Mouse (Mus musculus): ENCODE results near the gene Arl4c.

GRCm38 (mm10) chr1:88658290-88658857, 43.6 kb downstream of the Arl4c start:
- TF ChIP-seq POLR2A (IDR thresholded peaks at IDR 0.05; ENCODE audit: extremely low read depth, insufficient read depth, low read length) (no peak), CTCF (IDR thresholded peaks at IDR 0.05; ENCODE audit: low read depth, low read length) (no peak)
